8 mouse cellular contexts compared by ENCODE assay signal in genomic region chr10:89461856-89462507, GRCm38 (mm10). TPM values are rescaled to one million over a fixed set of nuclear protein-coding genes. Genes with fewer than 3 reads are reported as not detected.
DNase-seq lines count a peak whose midpoint lies in the region; ATAC-seq and TF ChIP-seq lines count a peak whose summit lies in the region.

No protein-coding gene starts in this region.

- peak; percentile 57 for DNase-seq in cerebellum, adult 11 months
- peak; percentile 96 for DNase-seq in forebrain, embryonic 14.5 days (ENCODE audit: low spot score)
- DNase-seq in heart, postnatal 14 days, result peak; percentile 71 to 85
- DNase-seq in kidney, postnatal 4 days, result peak; percentile 74 to 82
- peak; percentile 60 to 74 (median 67) for DNase-seq in liver, embryonic 14.5 days (ENCODE audit: low read depth in 3 of 3, low spot score in 3 of 3)
- peak; percentile 84 for DNase-seq in neural tube, embryonic 11.5 days (ENCODE audit: low spot score)
- peak; percentile 80 for DNase-seq in telencephalon, adult 2 months (ENCODE audit: low read depth, low spot score)

- no peak for TF ChIP-seq EP300 in ES-Bruce4 (IDR thresholded peaks at IDR 0.05; ENCODE audit: insufficient read depth, low read depth, low read length)
- no peak for TF ChIP-seq EP300 in liver, embryonic 14.5 days (IDR thresholded peaks at IDR 0.05; ENCODE audit: low read depth)

- no peak overlapping the region for H3K4me3 ChIP-seq in ES-Bruce4 (ENCODE audit: low read depth, low read length)
- H3K4me3 ChIP-seq in forebrain, embryonic 14.5 days (ENCODE audit: low read depth, low read length), result no peak overlapping the region
- H3K4me3 ChIP-seq in liver, embryonic 14.5 days (ENCODE audit: insufficient read depth in 1 of 2, low read depth in 2 of 2, low read length in 2 of 2), result no peak overlapping the region
- no peak overlapping the region for H3K4me3 ChIP-seq in neural tube, embryonic 11.5 days (ENCODE audit: low read depth, low read length)

- H3K9me3 ChIP-seq in ES-Bruce4 (replicated peaks; ENCODE audit: control insufficient read depth, insufficient read depth, low read length, poor library complexity, severe bottlenecking), result no peaks in the 10 kb centered on the region
- H3K9me3 ChIP-seq in forebrain, embryonic 14.5 days (replicated peaks; ENCODE audit: control insufficient read depth, low read length), result no peaks in the 10 kb centered on the region
- no peaks in the 10 kb centered on the region for H3K9me3 ChIP-seq in liver, embryonic 14.5 days (ENCODE audit: control insufficient read depth, low read length)
- H3K9me3 ChIP-seq in neural tube, embryonic 11.5 days (ENCODE audit: control insufficient read depth, low read length), result no peaks in the 10 kb centered on the region

- peak; percentile 86 for ATAC-seq in forebrain, embryonic 14.5 days
- ATAC-seq in liver, embryonic 14.5 days (ENCODE audit: insufficient read depth), result peak; percentile 33; the same call in 1 of the 2 replicates
- peak; percentile 80 for ATAC-seq in neural tube, embryonic 11.5 days (ENCODE audit: insufficient read depth, low FRiP score, low TSS enrichment)

- 17% methylated on average over 14 of the region's 14 CpGs for WGBS in forebrain, embryonic 14.5 days
- 16% methylated on average over 14 of the region's 14 CpGs for WGBS in liver, embryonic 14.5 days (ENCODE audit: insufficient replicate concordance)
- WGBS in neural tube, embryonic 11.5 days, result 21% methylated on average over 14 of the region's 14 CpGs

- TF ChIP-seq CTCF in ES-Bruce4 (IDR thresholded peaks at IDR 0.05; ENCODE audit: low read depth, low read length), result peak; percentile 31
- TF ChIP-seq CTCF in liver, embryonic 14.5 days (IDR thresholded peaks at IDR 0.05; ENCODE audit: low read depth), result peak; percentile 73

- H3K4me2 ChIP-seq in forebrain, embryonic 14.5 days (ENCODE audit: low read length), result no peak overlapping the region; the same call in 1 of the 2 replicates
- H3K4me2 ChIP-seq in liver, embryonic 14.5 days (ENCODE audit: low read depth), result peak overlapping the region; percentile 19; the same call in 1 of the 2 replicates
- H3K4me2 ChIP-seq in neural tube, embryonic 11.5 days (ENCODE audit: low read depth), result no peak overlapping the region

- no peaks in the 10 kb centered on the region for H3K36me3 ChIP-seq in ES-Bruce4 (ENCODE audit: control insufficient read depth, insufficient read depth, low read length, poor library complexity, severe bottlenecking)
- H3K36me3 ChIP-seq in forebrain, embryonic 14.5 days (ENCODE audit: control insufficient read depth, insufficient read depth, low read length), result no peaks in the 10 kb centered on the region
- no peaks in the 10 kb centered on the region for H3K36me3 ChIP-seq in liver, embryonic 14.5 days (replicated peaks; ENCODE audit: control insufficient read depth, insufficient read depth, low read depth)
- H3K36me3 ChIP-seq in neural tube, embryonic 11.5 days (ENCODE audit: control insufficient read depth, insufficient read depth, low read length), result no peaks in the 10 kb centered on the region

- H3K27ac ChIP-seq in ES-Bruce4 (ENCODE audit: insufficient read depth, low read length), result no peak overlapping the region
- H3K27ac ChIP-seq in forebrain, embryonic 14.5 days (ENCODE audit: low read depth, low read length), result no peak overlapping the region
- no peak overlapping the region for H3K27ac ChIP-seq in liver, embryonic 14.5 days
- H3K27ac ChIP-seq in neural tube, embryonic 11.5 days (ENCODE audit: low read depth, low read length), result no peak overlapping the region

- H3K4me1 ChIP-seq in ES-Bruce4 (ENCODE audit: control insufficient read depth, insufficient read depth, low read length), result no peaks in the 10 kb centered on the region
- no peaks in the 10 kb centered on the region for H3K4me1 ChIP-seq in forebrain, embryonic 14.5 days (ENCODE audit: control insufficient read depth, insufficient read depth, low read length)
- peaks cover 0 to 5% of the 10 kb centered on the region in 2 experiments; a peak in 2 of 4 replicates for H3K4me1 ChIP-seq in liver, embryonic 14.5 days (replicated peaks; ENCODE audit: control insufficient read depth in 2 of 2, insufficient read depth in 2 of 2, low read length in 1 of 2)
- H3K4me1 ChIP-seq in neural tube, embryonic 11.5 days (ENCODE audit: control insufficient read depth, insufficient read depth, low read length), result no peaks in the 10 kb centered on the region

- intact Hi-C loops in heart, postnatal 14 days (cut with DNase I), result loop anchor here (1.0 to 5.0 kb wide), 2 partner anchors 168 to 360 kb away; no protein-coding TSS in a partner anchor

- no peaks in the 10 kb centered on the region; the same call in 1 of the 2 replicates for H3K27me3 ChIP-seq in ES-Bruce4 (ENCODE audit: control insufficient read depth, insufficient read depth, low read length, poor library complexity, severe bottlenecking)
- no peaks in the 10 kb centered on the region for H3K27me3 ChIP-seq in forebrain, embryonic 14.5 days (replicated peaks; ENCODE audit: control insufficient read depth, insufficient read depth, low read length)
- H3K27me3 ChIP-seq in liver, embryonic 14.5 days (ENCODE audit: control insufficient read depth, insufficient read depth, low read length), result no peaks in the 10 kb centered on the region
- no peaks in the 10 kb centered on the region for H3K27me3 ChIP-seq in neural tube, embryonic 11.5 days (ENCODE audit: control insufficient read depth, insufficient read depth, low read length)

- no peak overlapping the region for H3K9ac ChIP-seq in ES-Bruce4 (ENCODE audit: low read depth, poor library complexity, severe bottlenecking)
- no peak overlapping the region for H3K9ac ChIP-seq in forebrain, embryonic 14.5 days (ENCODE audit: low read length)
- H3K9ac ChIP-seq in liver, embryonic 14.5 days (replicated peaks), result no peak overlapping the region
- H3K9ac ChIP-seq in neural tube, embryonic 11.5 days (ENCODE audit: low read length), result no peak overlapping the region

- TF ChIP-seq POLR2A in ES-Bruce4 (IDR thresholded peaks at IDR 0.05; ENCODE audit: insufficient read depth, low read length), result no peak

RNA-seq across cellular contexts. Expression of gene Gas2l3, which starts 18.2 kb away (rescaled TPM):
- 62.7 and 65.0 TPM in 2 replicates for polyA plus RNA-seq in ES-Bruce4 (2011; ENCODE audit: insufficient read depth, insufficient read length, low read depth, missing spikeins)
- 7.7 and 12.3 TPM in 2 replicates for polyA plus RNA-seq in forebrain, embryonic 14.5 days (2014; fragmentation: Nextera tagmentation; extraction: Ambion mirVana)
- 1 to 10 TPM; 3.5 to 5.5 TPM for total RNA-seq in heart, postnatal 14 days (2021)
- polyA plus RNA-seq in liver, embryonic 14.5 days (2012; rRNA removed), result 2.2 and 2.7 TPM in 2 replicates
- polyA plus RNA-seq in liver, embryonic 14.5 days (2014; fragmentation: Nextera tagmentation; extraction: Ambion mirVana), result 3.5 and 3.6 TPM in 2 replicates
- polyA plus RNA-seq in neural tube, embryonic 11.5 days (2014; fragmentation: Nextera tagmentation; extraction: Ambion mirVana), result 7.4 and 8.0 TPM in 2 replicates

Comparison
In these comparisons a context has a peak if more than half of its experiments do, and no peak if none do; other contexts are left out.
1. ATAC-seq: peak in every context shown above with its lines; median percentile 86 in forebrain, embryonic 14.5 days; 80 in neural tube, embryonic 11.5 days; 33 in liver, embryonic 14.5 days.